Mouse (Mus musculus) CH12.LX (cell line): ENCODE measurements around the gene Nox1. TPM values are rescaled to one million over a fixed set of nuclear protein-coding genes. Genes with fewer than 3 reads are reported as not detected.

Source experiments
- DNase-seq: peaks from one replicate; pipeline ENCODE4 v3.0.0-alpha.2; 2013; ENCODE audit errors: extremely low read depth
- H3K27ac ChIP-seq: 2 replicates; pipeline ENCODE4 v1.5.1; 2012; ENCODE audit warnings: low read depth, mild to moderate bottlenecking, control low read depth, moderate library complexity; ENCODE audit not compliant: insufficient read depth
- H3K27me3 ChIP-seq: replicated peaks from 2 replicates; pipeline ENCODE3; 2012; ENCODE audit warnings: inconsistent platforms
- H3K36me3 ChIP-seq, 2 experiments: replicated peaks in 1 of 2; 2 replicates each; pipeline versions ENCODE3 to v1.6.1; 2012; ENCODE audit warnings: inconsistent platforms in 1 of 2, low read length in 1 of 2, mild to moderate bottlenecking in 1 of 2, mixed read lengths in 1 of 2, moderate library complexity in 1 of 2; ENCODE audit not compliant: control insufficient read depth in 1 of 2, insufficient read depth in 1 of 2
- H3K4me1 ChIP-seq, 2 experiments: 2 replicates each; pipeline ENCODE4 v1.6.1; 2012; ENCODE audit warnings: inconsistent platforms in 1 of 2, moderate library complexity in 1 of 2; ENCODE audit not compliant: insufficient read depth in 2 of 2, control insufficient read depth in 1 of 2
- H3K4me2 ChIP-seq: 2 replicates; pipeline ENCODE4 v1.6.1; 2012; ENCODE audit warnings: low read depth, mild to moderate bottlenecking, control low read depth; ENCODE audit not compliant: poor library complexity, insufficient read depth, severe bottlenecking
- H3K4me3 ChIP-seq, 3 experiments: fragments of 150-350 bp in 1 of 3; sonication (generic) in 1 of 3; replicated peaks in 1 of 3; 2 replicates each; pipeline versions ENCODE3 to v1.5.1; 2011 to 2012; ENCODE audit warnings: low read depth in 2 of 3, low read length in 2 of 3, mild to moderate bottlenecking in 2 of 3, moderate library complexity in 2 of 3, control low read depth in 1 of 3, improper control_type of control experiment in 1 of 3, inconsistent platforms in 1 of 3, mixed read lengths in 1 of 3; ENCODE audit not compliant: poor library complexity in 1 of 3
- H3K79me2 ChIP-seq: replicated peaks from 2 replicates; pipeline ENCODE4 v1.6.1; 2012; ENCODE audit warnings: mild to moderate bottlenecking, moderate library complexity; ENCODE audit not compliant: control insufficient read depth, poor library complexity, insufficient read depth, severe bottlenecking; ENCODE audit errors: extremely low read depth
- H3K9ac ChIP-seq: 2 replicates; pipeline ENCODE4 v1.6.1; 2012; ENCODE audit warnings: low read depth, mild to moderate bottlenecking, control low read depth, moderate library complexity; ENCODE audit not compliant: insufficient read depth
- H3K9me3 ChIP-seq: replicated peaks from 2 replicates; pipeline ENCODE3; 2012; ENCODE audit warnings: low read length, inconsistent platforms, mixed read lengths
- CHD2 ChIP-seq: IDR thresholded peaks from 2 replicates; pipeline ENCODE4 v1.6.1; 2011; ENCODE audit warnings: low read length, improper control_type of control experiment
- CTCF ChIP-seq, 2 experiments: IDR thresholded peaks in 1 of 2; conservative IDR thresholded peaks in 1 of 2; 2 replicates each; pipeline ENCODE4 v1.5.1; 2011 to 2012; ENCODE audit warnings: low read depth in 2 of 2, low read length in 2 of 2, improper control_type of control experiment in 1 of 2, inconsistent platforms in 1 of 2, mild to moderate bottlenecking in 1 of 2, moderate library complexity in 1 of 2
- E2F4 ChIP-seq: IDR thresholded peaks from 2 replicates; pipeline ENCODE4 v1.6.1; 2011; ENCODE audit warnings: low read depth, low read length, improper control_type of control experiment; ENCODE audit not compliant: insufficient replicate concordance
- ETS1 ChIP-seq: conservative IDR thresholded peaks from 2 replicates; pipeline ENCODE4 v1.6.1; 2012; ENCODE audit warnings: low read depth, mild to moderate bottlenecking, inconsistent platforms, low read length, improper control_type of control experiment, moderate library complexity
- GABPA ChIP-seq: IDR thresholded peaks from 2 replicates; pipeline ENCODE4 v1.6.1; 2012; ENCODE audit warnings: low read depth, low read length, improper control_type of control experiment, inconsistent platforms; ENCODE audit not compliant: insufficient replicate concordance
- HCFC1 ChIP-seq: IDR thresholded peaks from 2 replicates; pipeline ENCODE4 v1.6.1; 2012; ENCODE audit warnings: low read depth, mild to moderate bottlenecking, inconsistent platforms, low read length, improper control_type of control experiment
- JUND ChIP-seq: conservative IDR thresholded peaks from 2 replicates; pipeline ENCODE4 v1.6.1; 2011; ENCODE audit warnings: low read depth, low read length, improper control_type of control experiment
- MAFK ChIP-seq: IDR thresholded peaks from 2 replicates; pipeline ENCODE4 v1.6.1; 2011; ENCODE audit warnings: low read length, improper control_type of control experiment; ENCODE audit not compliant: insufficient replicate concordance
- MAZ ChIP-seq: IDR thresholded peaks from 2 replicates; pipeline ENCODE4 v1.6.1; 2012; ENCODE audit warnings: low read depth, mild to moderate bottlenecking, inconsistent platforms, low read length, improper control_type of control experiment, moderate library complexity
- NELFE ChIP-seq: IDR thresholded peaks from 2 replicates; pipeline ENCODE4 v1.6.1; 2011; ENCODE audit warnings: low read depth, low read length, improper control_type of control experiment
- NRF1 ChIP-seq: IDR thresholded peaks from 2 replicates; pipeline ENCODE4 v1.6.1; 2014; ENCODE audit warnings: low read depth, mild to moderate bottlenecking, inconsistent platforms, low read length, improper control_type of control experiment, moderate library complexity
- PAX5 ChIP-seq: IDR thresholded peaks from 2 replicates; pipeline ENCODE4 v1.6.1; 2012; ENCODE audit warnings: low read length, inconsistent platforms, mixed read lengths
- POLR2A ChIP-seq: IDR thresholded peaks from 2 replicates; pipeline ENCODE4 v1.6.1; 2011; ENCODE audit warnings: low read depth, mild to moderate bottlenecking, improper control_type of control experiment, low read length
- RAD21 ChIP-seq: IDR thresholded peaks from 2 replicates; pipeline ENCODE4 v1.6.1; 2011; ENCODE audit warnings: low read depth, mild to moderate bottlenecking, low read length, improper control_type of control experiment, moderate library complexity
- RCOR1 ChIP-seq: conservative IDR thresholded peaks from 2 replicates; pipeline ENCODE4 v1.6.1; 2012; ENCODE audit warnings: low read depth, mild to moderate bottlenecking, inconsistent platforms, low read length, improper control_type of control experiment
- SMC3 ChIP-seq: IDR thresholded peaks from 2 replicates; pipeline ENCODE4 v1.6.1; 2011; ENCODE audit warnings: low read depth, low read length, improper control_type of control experiment
- TBP ChIP-seq: conservative IDR thresholded peaks from 2 replicates; pipeline ENCODE4 v1.6.1; 2011; ENCODE audit warnings: low read depth, low read length, improper control_type of control experiment
- TCF12 ChIP-seq: IDR thresholded peaks from 2 replicates; pipeline ENCODE4 v1.6.1; 2014; ENCODE audit warnings: low read depth, mild to moderate bottlenecking, inconsistent platforms, low read length, improper control_type of control experiment
- USF2 ChIP-seq: conservative IDR thresholded peaks from 2 replicates; pipeline ENCODE4 v1.6.1; 2011; ENCODE audit warnings: low read depth, low read length, improper control_type of control experiment
- dilution Hi-C: fragments of 300-500 bp; cut with MboI; formaldehyde crosslinking; loops from 2 replicates; pipeline ENCODE4 v1.14.3; 2020; ENCODE audit warnings: low sequenced_read_pairs; ENCODE audit not compliant: extremely low pct_unique_long_range_greater_than_20kb, extremely low pct_ligation_motif_present
- in situ Hi-C: fragments of 300-500 bp; cut with MboI; formaldehyde crosslinking; loops from 3 replicates; pipeline ENCODE4 v1.14.3; 2019; ENCODE audit warnings: low sequenced_read_pairs, low pct_ligation_motif_present, low pct_unique_long_range_greater_than_20kb, mixed read lengths
- polyA plus RNA-seq: library from polyadenylated mRNA; unstranded; fragments of >175 nt; gene quantifications from 2 replicates; pipeline ENCODE4 v1.2.1, GENCODE M21; 2012; ENCODE audit warnings: low read depth; ENCODE audit not compliant: insufficient read length
- total RNA-seq, 2 experiments: library from RNA; depleted of rRNA; stranded (reverse); fragments of 300-350 nt in 1 of 2; fragments of >200 nt in 1 of 2; gene quantifications; 2 replicates each; pipeline ENCODE4 v1.2.3; 2012 to 2014

Gene Nox1
- total and polyA plus RNA-seq, 3 experiments, result 0.04 to 0.77 (median 0.47) TPM

- no peak for DNase-seq
- H3K9me3 ChIP-seq, result no peaks in the 10 kb centered on the region
- H3K4me3 ChIP-seq, result no peak overlapping the region
- H3K27ac ChIP-seq, result no peak overlapping the region
- no peaks in the 10 kb centered on the region for H3K36me3 ChIP-seq
- no peak overlapping the region for H3K4me2 ChIP-seq
- dilution Hi-C loops, result no loop called here
- H3K4me1 ChIP-seq, result no peaks in the 10 kb centered on the region
- H3K9ac ChIP-seq, result no peak overlapping the region
- no peaks in the 10 kb centered on the region for H3K79me2 ChIP-seq
- TF ChIP-seq GABPA (no peak), JUND (no peak), SMC3 (no peak)
- no peaks in the 10 kb centered on the region for H3K27me3 ChIP-seq
- in situ Hi-C loops, result no loop called here
These were observed 81.7 kb downstream of the Nox1 start for GRCm38 (mm10) chrX:134140024-134140423.

- dilution Hi-C loops, result no loop called here
- Histone ChIP-seq H3K4me2 (no peak overlapping the region), H3K36me3 (no peaks in the 10 kb centered on the region), H3K4me1 (peaks cover 9 to 12% of the 10 kb centered on the region in 2 experiments; a peak in 3 of 4 replicates), H3K27me3 (no peaks in the 10 kb centered on the region), H3K9me3 (no peaks in the 10 kb centered on the region), H3K4me3 (no peak overlapping the region), H3K9ac (no peak overlapping the region), H3K79me2 (no peaks in the 10 kb centered on the region), H3K27ac (no peak overlapping the region)
- no peak for TF ChIP-seq JUND
- no peak for TF ChIP-seq USF2
- TF ChIP-seq HCFC1, result no peak
- TF ChIP-seq TBP, result no peak
- TF ChIP-seq TCF12, result no peak
- no peak for TF ChIP-seq PAX5
- TF ChIP-seq POLR2A, result no peak
- TF ChIP-seq ETS1, result no peak
- TF ChIP-seq E2F4, result no peak
- TF ChIP-seq NRF1, result no peak
- TF ChIP-seq SMC3, result peak; percentile 17; the same call in 1 of the 2 replicates
- TF ChIP-seq CTCF (conservative IDR thresholded peaks at IDR 0.05 in 1 of 2, IDR thresholded peaks at IDR 0.05 in 1 of 2; ENCODE audit: low read depth in 2 of 2, low read length in 2 of 2), result peak in 1 of 2 experiments; percentile 50; a peak in 2 of 4 replicates
- TF ChIP-seq RCOR1, result no peak
- TF ChIP-seq CHD2, result no peak
- no peak for TF ChIP-seq MAFK
- no peak for TF ChIP-seq MAZ
- TF ChIP-seq RAD21, result peak; percentile 39
- TF ChIP-seq NELFE, result no peak
- no peak for DNase-seq
- in situ Hi-C loops, result loop anchor here (10.0 kb wide), 1 partner anchor 91 kb away; the partner anchor contains the start of gene Nox1
These were observed 87.9 kb downstream of the Nox1 start for GRCm38 (mm10) chrX:134133821-134134220.
